Mouse (Mus musculus) limb, embryonic 11.5 days (tissue): ENCODE measurements around the gene Trit1. TPM values are rescaled to one million over a fixed set of nuclear protein-coding genes. Genes with fewer than 3 reads are reported as not detected.

ENCODE experiments used
- ATAC-seq: fragments of 200-750 bp; cut with Nextera tagmentation; 2 replicates; pipeline ENCODE4 v1.8.0; 2017; ENCODE audit warnings: low read depth; ENCODE audit not compliant: insufficient number of reproducible peaks, low FRiP score, low TSS enrichment
- DNase-seq: peaks from one replicate; pipeline ENCODE4 v3.0.0-alpha.2; 2015; ENCODE audit warnings: low spot score
- H3K27ac ChIP-seq: fragments of 300-500 bp; sonication (generic); replicated peaks from 2 replicates; pipeline ENCODE4 v1.5.1; 2014; ENCODE audit warnings: low read depth, mild to moderate bottlenecking, low read length
- H3K27me3 ChIP-seq: fragments of 300-500 bp; sonication (generic); 2 replicates; pipeline ENCODE4 v1.6.1; 2014; ENCODE audit warnings: mild to moderate bottlenecking, low read length, mixed read lengths; ENCODE audit not compliant: control insufficient read depth, insufficient read depth
- H3K36me3 ChIP-seq: fragments of 300-500 bp; sonication (generic); 2 replicates; pipeline ENCODE4 v1.6.1; 2014; ENCODE audit warnings: mild to moderate bottlenecking, low read length, moderate library complexity, mixed read lengths; ENCODE audit not compliant: control insufficient read depth, insufficient read depth
- H3K4me1 ChIP-seq: fragments of 300-500 bp; sonication (generic); 2 replicates; pipeline ENCODE4 v1.6.1; 2014; ENCODE audit warnings: low read length, mixed read lengths; ENCODE audit not compliant: control insufficient read depth, insufficient read depth
- H3K4me2 ChIP-seq: fragments of 300-500 bp; sonication (generic); 2 replicates; pipeline ENCODE4 v1.6.1; 2014; ENCODE audit warnings: low read depth, mild to moderate bottlenecking, moderate library complexity; ENCODE audit not compliant: severe bottlenecking
- H3K4me3 ChIP-seq: fragments of 300-500 bp; sonication (generic); 2 replicates; pipeline ENCODE4 v1.5.1; 2014; ENCODE audit warnings: low read depth, low read length
- H3K9ac ChIP-seq: fragments of 300-500 bp; sonication (generic); 2 replicates; pipeline ENCODE4 v1.6.1; 2014; ENCODE audit warnings: mild to moderate bottlenecking, low read length
- H3K9me3 ChIP-seq: fragments of 300-500 bp; sonication (generic); 2 replicates; pipeline ENCODE4 v1.6.1; 2016; ENCODE audit warnings: low read length; ENCODE audit not compliant: control insufficient read depth
- WGBS: fragments of 180-500 bp; shearing (Covaris S2); extraction: QIAGEN DNeasy Blood & Tissue Kit; methylation state at CpG from one replicate; pipeline ENCODE4 v1.1.7; 2014; 5-methylcytosine and 5-hydroxymethylcytosine counted together
- polyA plus RNA-seq: library from polyadenylated mRNA; unstranded; fragments of >200 nt; fragmentation: Nextera tagmentation; extraction: Ambion mirVana; gene quantifications from 2 replicates; pipeline ENCODE4 v1.2.1, GENCODE M21; 2014

Trit1 gene
- polyA plus RNA-seq, 1 experiment from 2014 or later, result 21.6 TPM

DNA sequence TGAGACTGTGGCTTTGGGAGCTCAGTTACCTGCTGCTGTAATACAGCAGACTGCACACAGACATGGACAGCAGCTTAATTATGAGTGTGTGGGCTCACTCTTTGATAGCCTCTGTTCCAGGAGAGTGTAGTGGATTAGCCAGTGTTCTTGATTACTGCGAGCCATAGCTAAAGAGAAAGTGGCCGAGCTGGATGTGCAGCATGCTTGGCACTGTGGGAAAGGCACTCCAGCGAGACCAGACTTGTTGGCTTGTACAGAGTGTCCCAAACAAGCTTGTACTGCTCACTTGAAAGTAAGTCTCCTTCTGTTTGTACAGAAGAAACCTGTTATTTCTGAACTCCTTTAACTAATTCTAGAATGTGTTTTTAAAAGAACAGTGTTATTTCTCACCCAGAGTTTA, 29.9 kb downstream of the Trit1 start:
- no peak overlapping the region for H3K4me3 ChIP-seq
- no peak overlapping the region for H3K4me2 ChIP-seq
- no peak overlapping the region for H3K9ac ChIP-seq
- 82% methylated on average over 3 of the region's 3 CpGs for WGBS
- H3K9me3 ChIP-seq, result no peaks in the 10 kb centered on the region
- H3K4me1 ChIP-seq, result no peaks in the 10 kb centered on the region
- DNase-seq (peak; percentile 40), ATAC-seq (no peak)
- no peak overlapping the region for H3K27ac ChIP-seq
- H3K36me3 ChIP-seq, result peaks cover 6% of the 10 kb centered on the region
- H3K27me3 ChIP-seq, result no peaks in the 10 kb centered on the region

DNA sequence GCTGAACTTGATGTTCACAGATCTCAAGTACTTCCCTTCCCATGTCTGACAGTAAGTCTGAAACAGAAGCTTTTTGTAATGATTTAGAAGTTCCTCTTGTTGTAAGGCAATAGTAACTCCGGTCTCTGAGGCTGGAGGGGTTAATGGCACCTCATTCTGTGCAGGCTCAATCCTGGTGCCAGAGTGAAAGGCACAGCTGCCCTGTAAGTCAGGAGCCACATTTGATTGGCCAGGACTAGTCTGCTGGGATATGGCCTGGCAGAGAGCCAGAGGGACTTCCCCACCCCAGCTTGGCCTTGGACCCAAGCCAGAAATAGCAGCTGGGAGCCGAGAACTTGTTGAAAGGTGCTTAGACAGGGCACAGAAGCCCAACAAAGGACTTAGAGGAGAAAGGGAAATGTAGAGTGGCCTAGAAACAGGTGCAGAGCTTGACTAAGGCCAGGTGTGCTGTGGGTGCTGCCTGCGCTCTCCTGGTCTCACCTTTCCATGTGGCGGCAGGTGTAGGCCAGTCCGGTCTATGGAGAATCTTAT, 34.3 kb downstream of the Trit1 start:
- Histone ChIP-seq H3K27me3 (no peaks in the 10 kb centered on the region), H3K9me3 (no peaks in the 10 kb centered on the region; the same call in 1 of the 2 replicates), H3K9ac (no peak overlapping the region), H3K4me2 (no peak overlapping the region), H3K4me3 (no peak overlapping the region), H3K27ac (no peak overlapping the region), H3K36me3 (peaks cover 20% of the 10 kb centered on the region), H3K4me1 (no peaks in the 10 kb centered on the region)
- DNase-seq (peak; percentile 66), ATAC-seq (peak; percentile 88)
- WGBS, result 82% methylated on average over 5 of the region's 5 CpGs

DNA sequence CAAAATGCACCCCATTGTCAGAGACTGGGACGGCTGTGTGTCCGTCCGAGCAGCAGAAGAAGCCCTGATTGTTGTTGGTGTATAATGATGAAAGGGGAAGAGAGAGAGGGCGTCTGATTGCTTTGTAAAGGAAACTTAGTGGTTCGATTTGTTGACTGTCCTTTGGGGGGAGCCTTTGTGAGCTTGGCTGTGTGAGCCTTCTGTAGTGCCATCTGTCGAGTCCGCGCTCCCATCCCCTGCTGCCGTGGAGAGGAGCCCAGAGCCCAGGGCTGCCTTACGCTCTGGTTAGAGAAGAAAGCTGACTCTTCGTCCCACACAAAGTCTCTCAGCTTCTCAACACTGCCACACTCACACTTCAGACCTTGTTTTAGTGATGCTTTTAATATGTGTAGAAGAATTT, 36.8 kb downstream of the Trit1 start:
- no peak overlapping the region for H3K4me2 ChIP-seq
- peaks cover 19% of the 10 kb centered on the region for H3K36me3 ChIP-seq
- 84% methylated on average over 11 of the region's 11 CpGs for WGBS
- no peak overlapping the region for H3K27ac ChIP-seq
- H3K4me1 ChIP-seq, result no peaks in the 10 kb centered on the region
- H3K4me3 ChIP-seq, result no peak overlapping the region
- H3K9me3 ChIP-seq, result no peaks in the 10 kb centered on the region; the same call in 1 of the 2 replicates
- H3K9ac ChIP-seq, result no peak overlapping the region
- no peaks in the 10 kb centered on the region for H3K27me3 ChIP-seq
- ATAC-seq (no peak), DNase-seq (no peak)

DNA sequence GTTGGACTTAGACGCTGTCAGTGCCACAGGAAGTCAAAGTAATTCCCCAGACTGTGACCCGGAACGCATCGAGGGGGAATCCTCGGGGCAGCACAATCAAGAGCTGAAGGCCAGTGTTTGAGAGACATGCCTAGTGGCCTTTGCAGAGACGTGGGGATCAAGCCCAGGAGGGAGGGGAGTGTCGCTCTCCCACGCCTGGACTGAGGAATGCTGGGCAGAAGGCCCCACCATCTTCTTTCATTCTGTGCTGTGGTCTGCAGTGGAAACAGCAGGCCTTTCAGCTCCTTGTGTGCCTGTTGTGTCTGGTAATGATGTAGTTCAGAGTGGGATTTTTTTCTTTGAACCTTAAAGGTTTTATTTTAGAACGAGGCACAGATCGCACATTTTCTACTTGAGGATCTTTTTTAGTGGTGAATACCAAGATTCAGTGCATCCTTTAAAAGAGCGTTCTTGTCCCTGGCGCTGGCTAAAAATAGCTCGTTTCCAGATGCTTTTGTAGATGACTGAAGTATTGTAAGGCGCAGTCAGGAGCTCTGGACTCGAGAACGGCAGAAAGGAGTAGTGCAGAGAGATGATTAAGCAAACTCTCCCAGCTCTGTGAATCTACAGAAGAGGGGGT, 37.9 kb downstream of the Trit1 start:
- no peaks in the 10 kb centered on the region for H3K27me3 ChIP-seq
- DNase-seq, result no peak
- no peak for ATAC-seq
- no peak overlapping the region for H3K4me2 ChIP-seq
- WGBS, result 90% methylated on average over 16 of the region's 16 CpGs
- H3K4me1 ChIP-seq, result no peaks in the 10 kb centered on the region
- no peak overlapping the region for H3K9ac ChIP-seq
- H3K27ac ChIP-seq, result no peak overlapping the region
- H3K9me3 ChIP-seq, result no peaks in the 10 kb centered on the region; the same call in 1 of the 2 replicates
- H3K4me3 ChIP-seq, result no peak overlapping the region
- H3K36me3 ChIP-seq, result peaks cover 19% of the 10 kb centered on the region

DNA sequence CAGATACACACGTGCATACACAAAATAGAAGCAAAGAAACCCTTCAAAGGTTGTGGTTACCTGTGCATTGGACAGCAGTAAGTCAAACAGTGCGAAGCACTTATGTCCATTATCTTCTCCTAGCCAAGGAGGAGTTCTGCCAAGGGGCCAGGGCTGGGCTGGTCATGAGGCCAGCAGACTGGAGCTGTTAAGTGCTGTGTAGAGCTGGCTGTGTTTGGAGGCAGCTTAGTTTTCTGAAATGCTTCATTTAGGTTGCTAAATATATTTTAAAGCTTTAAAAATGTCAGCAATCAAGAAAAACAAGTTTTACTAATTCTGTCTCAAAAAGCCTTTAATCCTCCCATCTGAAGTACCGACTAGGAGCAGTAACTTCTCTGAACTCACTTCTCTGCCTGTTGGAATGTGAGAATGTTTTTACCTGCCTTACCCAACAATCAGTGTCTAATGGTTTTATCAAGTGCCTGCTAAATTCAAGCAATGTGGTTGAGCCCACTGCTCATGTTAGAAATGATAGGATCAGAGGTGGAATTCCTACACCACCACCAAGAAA, 40.2 kb downstream of the Trit1 start:
- no peak for ATAC-seq
- H3K9ac ChIP-seq, result no peak overlapping the region
- no peaks in the 10 kb centered on the region for H3K4me1 ChIP-seq
- no peaks in the 10 kb centered on the region; the same call in 1 of the 2 replicates for H3K9me3 ChIP-seq
- no peak for DNase-seq
- no peak overlapping the region for H3K4me2 ChIP-seq
- no peak overlapping the region for H3K27ac ChIP-seq
- peaks cover 19% of the 10 kb centered on the region for H3K36me3 ChIP-seq
- H3K27me3 ChIP-seq, result no peaks in the 10 kb centered on the region
- no peak overlapping the region for H3K4me3 ChIP-seq
- 84% methylated on average over 3 of the region's 3 CpGs for WGBS

DNA sequence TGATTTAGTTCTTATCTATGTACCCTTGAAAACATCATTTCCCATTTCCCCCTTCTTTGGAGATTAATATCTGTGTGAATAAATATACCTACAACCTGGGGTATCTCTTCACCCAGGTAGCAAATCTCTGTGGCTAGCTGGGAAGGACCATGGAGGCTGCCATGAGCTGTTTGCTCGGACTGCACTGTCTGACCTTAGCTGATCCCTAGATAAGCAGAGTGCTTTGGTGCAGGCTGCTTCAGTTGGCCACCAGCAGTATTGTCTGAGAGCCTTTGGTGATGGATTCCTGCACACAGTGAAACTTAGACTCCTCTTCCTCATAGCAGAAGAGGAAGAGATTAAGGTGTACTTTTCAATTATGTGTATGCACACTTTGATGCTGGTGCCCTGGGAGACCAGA, 41.6 kb downstream of the Trit1 start:
- WGBS, result 62% methylated on average over 1 of the region's 1 CpGs
- Histone ChIP-seq H3K4me1 (no peaks in the 10 kb centered on the region), H3K27ac (no peak overlapping the region), H3K36me3 (peaks cover 16% of the 10 kb centered on the region), H3K4me2 (no peak overlapping the region), H3K4me3 (no peak overlapping the region), H3K27me3 (no peaks in the 10 kb centered on the region), H3K9ac (no peak overlapping the region), H3K9me3 (no peaks in the 10 kb centered on the region; the same call in 1 of the 2 replicates)
- no peak for ATAC-seq
- DNase-seq, result no peak

DNA sequence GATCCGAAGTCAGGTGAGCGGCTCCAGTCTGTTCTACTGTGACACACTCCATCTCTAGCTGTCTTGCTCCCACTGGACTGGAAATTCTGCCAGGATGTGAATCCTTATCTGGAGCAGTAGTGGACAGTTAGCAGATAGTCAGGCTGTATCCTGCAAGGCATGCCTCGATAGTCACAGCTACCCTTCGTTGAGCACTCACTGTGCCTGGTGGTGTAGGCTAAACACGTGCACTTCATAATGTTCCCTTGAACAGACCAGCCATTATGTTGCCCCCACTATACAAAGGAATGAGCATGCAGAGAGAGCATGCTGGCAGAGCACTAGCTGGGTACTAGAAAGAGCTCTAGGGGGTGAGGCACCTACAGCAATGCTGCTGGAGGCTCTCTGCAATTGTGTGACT, 45.3 kb downstream of the Trit1 start:
- H3K27me3 ChIP-seq, result no peaks in the 10 kb centered on the region
- H3K36me3 ChIP-seq, result no peaks in the 10 kb centered on the region
- WGBS, result 83% methylated on average over 5 of the region's 5 CpGs
- H3K4me2 ChIP-seq, result no peak overlapping the region
- H3K9ac ChIP-seq, result no peak overlapping the region
- DNase-seq (no peak), ATAC-seq (no peak)
- H3K4me1 ChIP-seq, result no peaks in the 10 kb centered on the region
- H3K4me3 ChIP-seq, result no peak overlapping the region
- no peaks in the 10 kb centered on the region for H3K9me3 ChIP-seq
- no peak overlapping the region for H3K27ac ChIP-seq

DNA sequence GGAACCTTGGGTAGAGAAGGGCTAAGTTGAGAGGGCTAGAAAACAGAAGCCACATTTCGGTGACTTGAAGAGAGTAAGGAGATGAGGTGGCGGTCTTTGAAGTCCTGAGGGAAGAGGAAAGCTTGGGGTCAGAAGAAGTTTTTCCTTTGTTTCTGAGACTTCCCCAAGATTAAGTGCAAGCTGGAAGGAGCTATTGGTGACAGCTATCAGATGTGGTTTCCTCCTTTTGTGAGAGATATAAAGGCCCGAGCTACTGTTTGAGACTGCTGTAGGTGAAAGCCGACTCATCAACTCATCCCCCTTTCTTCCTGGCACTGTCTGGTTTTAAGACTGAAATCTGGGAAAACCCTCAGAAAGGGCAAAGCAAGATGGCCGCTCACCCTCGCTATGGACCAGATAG, 52.2 kb downstream of the Trit1 start:
- H3K4me1 ChIP-seq, result no peaks in the 10 kb centered on the region
- H3K36me3 ChIP-seq, result no peaks in the 10 kb centered on the region
- H3K27me3 ChIP-seq, result no peaks in the 10 kb centered on the region
- 79% methylated on average over 6 of the region's 6 CpGs for WGBS
- no peak overlapping the region for H3K9ac ChIP-seq
- no peak overlapping the region for H3K27ac ChIP-seq
- H3K4me2 ChIP-seq, result no peak overlapping the region
- no peak for DNase-seq
- no peak for ATAC-seq
- no peak overlapping the region for H3K4me3 ChIP-seq
- H3K9me3 ChIP-seq, result no peaks in the 10 kb centered on the region
